Comparison of ENCODE assay signal across 22 mouse cellular contexts in genomic region chr12:36863113-36863512, GRCm38 (mm10).
"Had no signal": no experiment of that assay in that cellular context is flagged by ENCODE, and none has a peak within 500 bp of the region (broad histone marks: within the 10 kb centered on the region; RNA-seq: fewer than 3 reads in every experiment).

No protein-coding gene starts in this region.

- H3K9me3 ChIP-seq: limb, embryonic 12.5 days; liver, embryonic 12.5 days; liver, embryonic 15.5 days; midbrain, embryonic 12.5 days; midbrain, embryonic 15.5 days; neural tube, embryonic 12.5 days; neural tube, embryonic 15.5 days had no signal

- DNase-seq: kidney, adult 2 months; kidney, postnatal 25 days; layer of hippocampus, adult 9-11 months; liver; lung, adult 2 months; right cerebral cortex, adult 18-20 months; right cerebral cortex, postnatal 14 days; right cerebral cortex, postnatal 4 days; thymus, postnatal 25 days had no signal

- ATAC-seq: liver, embryonic 12.5 days; lung, postnatal 0 days; midbrain, embryonic 15.5 days had no signal

- H3K9ac ChIP-seq: limb, embryonic 12.5 days; liver, embryonic 12.5 days; liver, embryonic 15.5 days; midbrain, embryonic 12.5 days; midbrain, embryonic 15.5 days; neural tube, embryonic 12.5 days; neural tube, embryonic 15.5 days had no signal

- H3K4me3 ChIP-seq: layer of hippocampus, adult 2 months; left cerebral cortex, adult 2 months; limb, embryonic 12.5 days; liver, embryonic 12.5 days; liver, embryonic 15.5 days; midbrain, embryonic 12.5 days; midbrain, embryonic 15.5 days; neural tube, embryonic 12.5 days; neural tube, embryonic 15.5 days had no signal

- H3K27me3 ChIP-seq: limb, embryonic 12.5 days; liver, embryonic 12.5 days; liver, embryonic 15.5 days; midbrain, embryonic 12.5 days; midbrain, embryonic 15.5 days; neural tube, embryonic 12.5 days; neural tube, embryonic 15.5 days had no signal

- H3K36me3 ChIP-seq: limb, embryonic 12.5 days; liver, embryonic 12.5 days; liver, embryonic 15.5 days; midbrain, embryonic 12.5 days; midbrain, embryonic 15.5 days; neural tube, embryonic 12.5 days; neural tube, embryonic 15.5 days had no signal

- H3K4me1 ChIP-seq: liver, embryonic 12.5 days; liver, embryonic 15.5 days; midbrain, embryonic 12.5 days; midbrain, embryonic 15.5 days; neural tube, embryonic 12.5 days; neural tube, embryonic 15.5 days had no signal

- H3K27ac ChIP-seq: kidney, postnatal 0 days; layer of hippocampus, adult 2 months; left cerebral cortex, adult 2 months; limb, embryonic 12.5 days; liver, embryonic 12.5 days; liver, embryonic 15.5 days; macrophage; midbrain, embryonic 12.5 days; midbrain, embryonic 15.5 days; neural tube, embryonic 12.5 days; neural tube, embryonic 15.5 days; stomach, postnatal 0 days had no signal

- H3K4me2 ChIP-seq: limb, embryonic 12.5 days; liver, embryonic 12.5 days; liver, embryonic 15.5 days; midbrain, embryonic 12.5 days; midbrain, embryonic 15.5 days; neural tube, embryonic 12.5 days; neural tube, embryonic 15.5 days had no signal
